Mouse (Mus musculus): ENCODE measurements at regions not wholly inside any gene's neighbourhood (a gene's known extent, or its start where the extent isn't known, plus 50 kb on each side); places are given as distances from the start of the nearest gene placed in this dataset.

DNA sequence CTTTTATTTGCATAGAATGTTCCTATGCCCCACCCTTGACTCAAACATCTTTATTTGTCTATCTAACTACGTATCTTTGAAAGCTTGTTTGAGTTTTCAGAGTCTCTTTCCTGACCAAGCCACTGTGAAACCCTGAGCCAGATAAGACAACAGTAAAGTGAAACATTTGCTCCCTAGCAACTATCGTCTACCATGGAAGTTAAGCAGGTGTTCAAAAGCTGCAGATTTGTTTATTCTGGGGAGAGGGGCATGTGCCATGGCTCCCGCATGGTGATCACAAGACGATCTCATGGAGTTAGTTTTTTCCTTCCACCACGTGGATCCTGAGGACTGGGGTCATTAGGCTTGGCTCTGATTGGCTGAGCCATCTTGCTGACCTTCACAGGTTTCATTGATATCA lies 55.5 kb downstream of the Gm9972 start:
- H3K4me1 ChIP-seq = 0 out of 2 replicates have a peak, but pooled peaks cover 5% of the 10 kb centered on the region
- WGBS = 84% methylated on average over 5 of the region's 5 CpGs

DNA sequence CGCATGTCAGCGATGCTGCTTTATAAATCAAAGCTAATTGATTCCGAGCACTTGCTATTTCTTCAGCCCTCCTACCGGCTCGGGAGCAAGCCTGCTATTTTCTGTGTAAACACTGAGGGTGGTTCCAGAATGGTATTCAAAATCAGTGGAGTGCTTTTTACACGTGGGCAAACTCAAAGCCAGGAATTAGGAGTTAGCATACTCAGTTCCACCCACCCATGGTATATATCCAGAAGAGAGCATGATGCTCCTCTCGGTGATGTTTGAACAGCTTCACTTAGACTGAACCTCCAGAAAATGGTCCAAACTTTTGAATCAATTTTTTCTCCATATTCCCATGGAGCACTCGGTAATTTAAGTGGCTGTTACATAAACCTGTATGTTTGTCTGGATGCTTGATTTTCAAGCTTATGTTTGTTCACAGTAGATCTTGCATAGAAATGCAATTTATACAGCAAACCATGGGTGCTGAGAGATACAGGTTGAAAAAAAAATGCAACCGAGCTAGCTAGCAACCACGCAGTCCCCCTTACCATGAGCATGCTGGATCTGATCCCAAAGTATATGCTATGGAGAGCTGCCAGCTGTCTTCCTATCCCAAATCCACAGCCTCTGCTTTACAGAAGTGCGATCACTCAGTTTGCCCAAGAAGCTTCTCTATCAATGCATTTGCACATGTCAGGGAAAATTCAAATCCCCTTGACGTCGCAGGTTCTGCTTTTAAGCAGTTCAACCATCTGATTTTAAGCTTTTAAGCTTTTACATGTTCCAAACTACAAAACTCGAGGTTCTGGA lies 56.8 kb downstream of the Gm9972 start:
- Histone ChIP-seq H3K27me3 (no peaks in the 10 kb centered on the region), H3K36me3 (ENCODE audit: poor library complexity, severe bottlenecking) (no peaks in the 10 kb centered on the region), H3K9me3 (replicated peaks) (no peaks in the 10 kb centered on the region), H3K4me1 (no peaks in the 10 kb centered on the region), H3K4me3 (no peak overlapping the region), H3K4me2 (no peak overlapping the region), H3K27ac (no peak overlapping the region), H3K9ac (no peak overlapping the region)
- ATAC-seq = no peak
- 76% methylated on average over 14 of the region's 14 CpGs for WGBS

More for the DNA sequence above, 55.5 kb downstream of the Gm9972 start:
- Histone ChIP-seq H3K4me2 (no peak overlapping the region), H3K9me3 (replicated peaks) (no peaks in the 10 kb centered on the region), H3K4me3 (no peak overlapping the region), H3K36me3 (ENCODE audit: poor library complexity, severe bottlenecking) (no peaks in the 10 kb centered on the region), H3K27me3 (no peaks in the 10 kb centered on the region), H3K27ac (no peak overlapping the region), H3K9ac (no peak overlapping the region)
- ATAC-seq = no peak

DNA sequence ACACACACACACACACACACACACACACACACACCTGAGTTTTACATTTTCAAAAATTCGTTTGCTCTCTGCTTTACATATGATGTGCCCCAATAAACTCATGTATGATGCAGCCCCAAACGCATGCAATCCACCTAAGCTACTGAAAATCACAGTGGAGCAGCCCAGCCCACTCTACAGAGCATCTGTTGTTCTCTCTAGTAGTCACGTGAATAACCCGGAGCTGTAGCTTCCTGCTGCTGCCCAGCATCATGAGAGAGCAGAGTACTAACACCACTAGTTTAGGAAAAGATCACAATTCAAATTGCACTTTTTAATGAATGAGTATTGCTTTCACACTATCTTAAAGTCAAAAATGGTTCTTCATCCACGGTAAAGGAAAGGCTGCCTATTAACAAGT lies 56.7 kb upstream of the Atp10b start:
- 82% methylated on average over 5 of the region's 5 CpGs for WGBS
- Histone ChIP-seq H3K9me3 (replicated peaks) (no peaks in the 10 kb centered on the region), H3K36me3 (ENCODE audit: poor library complexity, severe bottlenecking) (no peaks in the 10 kb centered on the region), H3K4me3 (no peak overlapping the region), H3K4me2 (no peak overlapping the region), H3K9ac (no peak overlapping the region), H3K4me1 (no peaks in the 10 kb centered on the region), H3K27ac (no peak overlapping the region), H3K27me3 (no peaks in the 10 kb centered on the region)
- ATAC-seq = no peak

DNA sequence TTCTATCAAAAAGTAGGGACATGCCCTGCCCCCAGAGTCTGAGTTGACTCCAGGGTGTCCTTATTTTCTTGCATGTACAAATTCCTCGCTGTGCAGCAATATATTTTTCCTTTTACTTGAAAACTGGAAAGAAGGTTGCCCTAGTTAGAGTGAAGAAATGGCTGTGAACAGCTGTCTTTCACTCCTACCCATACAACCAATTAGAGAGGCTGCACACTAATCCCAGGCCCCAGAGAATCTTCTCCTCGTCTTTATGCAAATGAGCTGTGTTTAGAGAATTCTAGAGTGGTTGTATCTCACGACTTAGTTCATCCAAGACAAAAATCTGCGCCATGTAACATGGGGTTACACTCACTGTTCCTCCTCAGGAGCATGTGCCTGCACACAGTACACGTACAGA lies 53.7 kb upstream of the Atp10b start:
- Histone ChIP-seq H3K4me3 (no peak overlapping the region), H3K4me1 (peaks cover 10% of the 10 kb centered on the region; the same call in 1 of the 2 replicates), H3K27ac (no peak overlapping the region), H3K9ac (no peak overlapping the region), H3K9me3 (replicated peaks) (no peaks in the 10 kb centered on the region), H3K4me2 (no peak overlapping the region), H3K27me3 (no peaks in the 10 kb centered on the region), H3K36me3 (ENCODE audit: poor library complexity, severe bottlenecking) (no peaks in the 10 kb centered on the region)
- WGBS = 66% methylated on average over 5 of the region's 5 CpGs
- ATAC-seq = no peak

DNA sequence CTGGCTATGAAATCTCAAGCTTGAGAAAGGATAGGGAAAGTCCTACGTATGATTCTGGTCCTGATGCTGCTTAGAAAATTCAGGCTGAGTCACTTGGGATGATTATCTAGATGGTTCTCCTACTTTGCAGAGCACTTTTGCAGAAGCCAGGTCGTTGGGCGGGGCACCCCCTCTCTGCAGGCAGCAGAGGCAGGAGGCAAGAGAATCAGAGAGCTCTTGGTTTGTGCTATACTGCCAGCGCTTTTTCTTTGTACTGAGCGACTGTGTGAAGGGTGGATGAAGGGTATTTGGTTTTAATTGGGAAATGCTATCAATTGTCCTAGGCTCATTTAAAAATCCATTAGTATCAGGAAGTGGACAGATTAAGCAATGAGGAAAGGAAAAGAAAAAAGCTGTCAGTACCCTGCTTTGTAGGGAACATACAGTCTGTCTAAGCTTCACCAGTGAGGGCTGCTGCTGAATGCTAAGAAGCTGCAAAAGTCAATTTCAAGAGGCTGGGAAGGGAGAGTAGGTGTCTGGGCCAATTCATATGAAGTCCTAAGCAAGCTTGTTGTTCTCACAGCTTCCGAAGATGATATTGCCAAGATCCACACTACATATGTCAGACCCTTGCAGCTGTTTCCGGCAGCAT lies 50.8 kb upstream of the Atp10b start:
- WGBS = 54% methylated on average over 7 of the region's 7 CpGs

More for the DNA sequence above, 50.8 kb upstream of the Atp10b start:
- Histone ChIP-seq H3K4me2 (no peak overlapping the region), H3K9me3 (replicated peaks) (no peaks in the 10 kb centered on the region), H3K27me3 (no peaks in the 10 kb centered on the region), H3K36me3 (ENCODE audit: poor library complexity, severe bottlenecking) (no peaks in the 10 kb centered on the region), H3K27ac (no peak overlapping the region), H3K4me3 (no peak overlapping the region), H3K4me1 (peaks cover 10% of the 10 kb centered on the region; the same call in 1 of the 2 replicates), H3K9ac (no peak overlapping the region)
- ATAC-seq = peak; percentile 81
